Mouse (Mus musculus): ENCODE measurements around the gene Uqcrh.

The Uqcrh gene

DNA sequence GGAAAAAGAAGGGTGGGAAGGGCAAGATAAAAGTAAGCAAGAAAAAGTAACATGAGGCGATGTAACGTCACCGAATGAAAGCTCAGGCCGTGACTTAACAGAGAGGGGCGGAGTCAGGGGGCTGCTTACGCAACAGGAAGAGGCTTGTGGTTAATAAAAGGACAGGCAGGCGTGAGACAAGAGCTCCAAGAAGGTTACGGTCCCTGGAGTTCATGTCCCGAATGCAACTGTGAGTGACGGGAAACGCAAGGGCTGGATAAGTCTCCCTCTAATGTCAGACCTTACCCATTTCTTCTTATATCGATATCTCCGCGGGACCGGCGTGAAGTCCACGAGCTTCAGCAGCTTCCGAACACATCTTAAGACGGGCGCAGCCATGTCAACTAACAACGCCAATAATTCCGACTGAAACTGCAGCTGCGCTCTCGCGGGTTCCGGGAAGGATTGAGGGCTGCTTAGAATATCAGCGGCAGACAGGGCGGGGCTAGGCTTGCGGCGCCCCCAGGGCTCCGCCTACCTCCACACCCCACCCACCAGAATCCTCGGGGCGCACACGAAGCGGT is 21.4 kb downstream of the Uqcrh start, which contains the start of gene Nsun4:
Nsun4 (minus strand) TSS at position 478 of the 563 bp plus-strand sequence.
- in situ Hi-C loops (cut with MboI), result no loop called here

DNA sequence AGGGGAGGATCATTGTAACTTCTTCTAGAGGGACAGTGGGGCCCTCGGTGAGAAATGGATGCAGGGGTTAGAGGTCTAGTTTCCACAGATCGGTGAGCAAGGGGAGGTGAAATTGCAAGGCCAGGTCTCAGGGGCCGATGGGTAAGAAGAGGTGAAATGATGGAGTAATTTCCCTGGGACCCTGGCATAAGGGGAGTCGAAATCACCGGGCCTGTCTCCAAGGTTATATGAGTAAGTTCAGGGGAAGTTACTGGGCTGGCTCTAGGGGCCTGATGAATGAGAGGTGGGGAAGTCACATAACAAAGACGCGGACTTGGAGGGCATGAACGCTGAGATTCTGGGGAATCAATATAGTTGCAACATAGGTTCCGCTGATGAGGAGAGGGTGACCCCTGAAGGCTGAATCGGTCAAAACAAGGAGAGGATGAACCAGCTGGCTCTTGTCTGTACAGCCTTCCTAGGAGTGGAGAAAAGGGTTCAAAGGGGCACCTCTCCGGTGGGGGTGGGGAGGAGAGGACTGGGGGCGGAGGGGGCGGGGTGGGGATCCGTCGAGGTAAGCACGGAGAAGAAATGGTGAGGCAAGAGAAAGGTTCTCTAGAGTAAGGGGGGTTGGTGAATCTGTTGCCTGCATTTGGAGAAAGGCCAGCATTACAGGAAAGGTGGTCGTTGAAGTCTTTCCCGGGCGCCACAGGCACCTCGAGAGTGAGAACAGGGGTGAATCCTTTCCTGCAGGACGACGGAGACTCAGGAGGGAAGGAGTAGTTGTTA is 22.2 kb downstream of the Uqcrh start:
- in situ Hi-C loops (cut with MboI), result no loop called here

DNA sequence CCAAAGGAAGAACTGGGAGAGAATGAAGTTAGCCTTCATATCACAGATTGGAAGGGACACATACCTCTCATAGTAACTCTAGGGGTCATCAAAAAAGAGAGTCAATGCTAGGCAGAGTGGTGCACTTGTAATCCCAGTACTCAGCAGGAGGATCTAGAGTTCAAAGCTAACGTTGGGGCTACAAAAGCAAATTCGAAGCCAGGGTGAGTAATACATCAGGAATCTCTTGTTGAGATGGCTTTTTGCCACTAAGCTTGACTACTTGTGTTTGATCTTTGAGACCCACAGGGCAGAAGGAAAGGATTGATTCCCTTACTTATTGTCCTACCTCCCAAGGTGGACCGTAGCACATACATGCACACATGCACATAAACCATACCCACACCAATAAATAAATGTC is 25.7 kb downstream of the Uqcrh start:
- in situ Hi-C loops (cut with MboI), result no loop called here

DNA sequence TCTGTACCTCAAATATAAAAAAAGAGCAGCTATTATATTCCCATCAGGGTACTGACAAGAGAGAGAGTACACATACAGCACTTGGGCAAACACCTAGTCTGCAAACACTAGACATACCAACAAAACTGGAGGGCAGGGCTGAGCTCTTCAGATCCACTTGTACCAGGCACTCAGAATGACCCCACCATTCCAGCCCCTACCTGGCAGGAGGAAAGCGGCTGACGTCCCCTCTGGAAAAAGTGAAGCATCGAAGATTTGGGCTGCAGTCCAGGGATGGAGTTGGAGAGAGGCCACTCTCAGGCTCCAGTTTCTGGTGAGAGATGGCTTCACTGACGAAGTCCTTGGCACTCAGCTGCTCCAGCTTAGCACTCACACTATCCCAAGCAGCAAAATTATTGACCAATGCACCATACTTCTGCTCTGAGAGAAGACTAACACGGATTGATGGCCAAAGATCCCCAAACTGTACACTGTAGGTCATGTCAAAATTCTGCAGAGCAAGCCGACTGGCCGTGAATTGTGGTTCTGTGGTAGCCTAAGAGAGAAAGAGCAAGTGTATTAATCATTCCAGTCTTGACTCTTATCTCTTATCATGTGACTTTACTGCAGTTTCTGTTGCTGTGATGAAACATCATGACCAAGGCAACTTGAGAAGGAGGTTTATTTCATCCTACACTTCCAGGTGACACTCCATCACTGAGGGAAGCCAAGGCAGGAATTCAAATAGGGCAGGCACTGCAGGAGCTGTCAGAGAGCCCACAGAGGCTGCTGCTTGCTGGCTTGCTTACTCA is 26.5 kb downstream of the Uqcrh start:
- in situ Hi-C loops (cut with MboI), result no loop called here

DNA sequence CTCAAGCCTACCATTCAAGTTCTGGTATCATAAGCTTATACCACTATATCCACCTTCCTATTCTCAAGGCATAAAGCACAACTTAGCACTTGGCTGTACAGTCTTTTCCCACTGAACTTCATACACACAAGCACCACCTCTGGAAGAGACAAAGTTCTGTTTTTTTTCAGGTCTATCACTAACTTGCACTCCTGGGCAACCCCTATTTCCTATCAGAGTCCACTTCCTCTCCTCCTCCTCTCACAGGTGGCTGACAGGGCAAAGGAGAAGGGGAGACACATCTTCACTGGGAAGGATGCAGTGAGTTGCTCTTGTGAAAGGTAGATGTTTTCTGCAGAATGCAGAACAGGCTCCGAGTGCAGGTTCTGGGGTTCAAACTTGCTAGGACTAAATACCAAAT is 27.2 kb downstream of the Uqcrh start:
- in situ Hi-C loops (cut with MboI), result no loop called here

DNA sequence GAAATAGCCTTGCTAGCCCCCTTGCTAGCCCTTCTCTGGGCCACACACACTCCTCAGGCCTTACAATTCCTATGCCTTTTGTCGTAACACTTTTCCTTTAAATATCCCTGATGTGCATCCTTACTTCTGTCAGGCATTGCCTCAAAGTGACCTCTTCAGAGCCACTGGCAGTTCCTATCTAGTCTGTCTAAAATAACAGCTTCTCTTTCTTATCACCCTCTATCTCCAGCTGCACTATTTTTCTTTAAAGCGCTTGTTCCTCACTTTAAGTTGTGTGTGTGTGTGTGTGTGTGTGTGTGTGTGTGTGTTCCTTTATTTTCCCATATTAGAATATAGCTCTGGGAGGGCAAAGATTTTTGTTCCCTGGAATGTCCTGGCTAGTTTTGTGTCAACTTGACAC is 28.3 kb downstream of the Uqcrh start:
- in situ Hi-C loops (cut with MboI), result no loop called here

DNA sequence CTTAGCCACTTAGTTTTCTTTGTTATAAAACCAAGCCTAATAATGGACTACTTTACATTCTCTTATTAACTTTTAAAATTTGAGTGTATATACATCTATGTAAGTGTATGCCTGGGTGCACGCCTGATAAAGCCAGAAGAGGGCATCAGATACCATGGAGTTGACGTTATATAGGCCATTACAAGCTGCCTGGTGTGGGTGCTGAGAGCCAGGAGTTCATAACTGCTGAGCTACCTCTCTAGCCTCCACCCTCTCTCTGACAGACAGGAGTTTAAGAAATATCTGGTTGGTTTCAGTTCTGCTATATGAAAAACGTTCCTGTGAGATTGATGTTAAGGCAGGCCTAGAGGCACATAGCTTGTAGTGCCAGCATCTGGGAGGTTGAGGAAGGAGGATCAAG is 32.7 kb downstream of the Uqcrh start:
- in situ Hi-C loops (cut with MboI), result no loop called here

DNA sequence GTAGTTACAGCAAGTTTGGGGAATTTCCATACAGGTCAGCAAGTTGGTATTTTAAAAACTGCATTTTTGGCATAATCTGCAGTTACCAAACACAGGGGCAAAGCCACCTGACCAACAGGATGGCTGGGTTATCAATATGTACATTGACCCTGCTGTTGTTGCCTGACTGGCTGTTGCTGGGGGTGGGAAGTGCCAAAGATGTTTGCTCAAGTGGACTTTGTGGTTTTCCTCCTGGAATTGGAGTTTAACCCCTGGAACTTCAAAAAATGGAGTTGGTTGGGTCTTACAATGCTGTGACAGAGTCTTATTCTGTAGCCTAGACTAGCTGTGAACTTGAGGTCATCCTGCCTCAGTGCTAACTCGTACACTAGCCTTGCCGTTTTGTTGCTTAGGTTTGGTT is 34.4 kb downstream of the Uqcrh start:
- in situ Hi-C loops (cut with MboI), result no loop called here

DNA sequence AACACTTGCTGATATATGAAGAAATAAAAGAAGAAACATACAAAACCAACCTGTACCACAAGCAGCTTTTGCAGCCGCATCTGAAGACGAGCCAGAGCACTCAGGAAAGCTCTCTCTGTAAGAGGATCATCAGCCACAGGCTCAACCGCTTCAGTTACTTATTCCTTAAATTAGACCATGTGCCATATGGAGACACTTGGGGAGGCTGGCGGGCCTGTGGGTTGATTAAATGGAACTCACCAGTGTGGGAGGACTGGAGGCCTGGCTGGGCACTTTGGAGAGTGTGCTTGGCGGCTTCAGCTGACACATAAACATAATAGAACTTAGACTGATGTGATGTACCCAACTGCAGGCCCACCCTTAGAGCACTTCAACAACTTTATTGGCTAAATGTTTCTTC is 41.5 kb downstream of the Uqcrh start:
- in situ Hi-C loops (cut with MboI), result no loop called here

DNA sequence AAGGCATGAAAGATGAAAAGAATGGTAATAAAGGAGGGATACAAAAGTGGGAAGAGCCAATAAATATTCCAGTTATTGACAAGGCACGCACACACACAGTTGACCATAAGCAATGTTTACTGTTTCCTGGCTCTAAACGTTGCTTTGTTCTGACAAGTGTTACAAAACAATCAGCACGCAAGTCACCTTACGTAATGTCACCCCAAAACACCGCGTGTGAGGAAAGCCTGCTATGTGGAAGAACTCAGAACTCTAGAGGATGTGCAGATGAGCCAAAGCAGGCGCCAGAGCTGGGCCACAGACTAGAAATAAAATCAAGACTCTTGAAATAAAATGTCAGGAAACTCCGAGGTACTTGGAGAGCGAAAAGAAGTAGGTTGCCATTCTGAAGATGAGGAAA is 42.0 kb downstream of the Uqcrh start:
- in situ Hi-C loops (cut with MboI), result no loop called here

DNA sequence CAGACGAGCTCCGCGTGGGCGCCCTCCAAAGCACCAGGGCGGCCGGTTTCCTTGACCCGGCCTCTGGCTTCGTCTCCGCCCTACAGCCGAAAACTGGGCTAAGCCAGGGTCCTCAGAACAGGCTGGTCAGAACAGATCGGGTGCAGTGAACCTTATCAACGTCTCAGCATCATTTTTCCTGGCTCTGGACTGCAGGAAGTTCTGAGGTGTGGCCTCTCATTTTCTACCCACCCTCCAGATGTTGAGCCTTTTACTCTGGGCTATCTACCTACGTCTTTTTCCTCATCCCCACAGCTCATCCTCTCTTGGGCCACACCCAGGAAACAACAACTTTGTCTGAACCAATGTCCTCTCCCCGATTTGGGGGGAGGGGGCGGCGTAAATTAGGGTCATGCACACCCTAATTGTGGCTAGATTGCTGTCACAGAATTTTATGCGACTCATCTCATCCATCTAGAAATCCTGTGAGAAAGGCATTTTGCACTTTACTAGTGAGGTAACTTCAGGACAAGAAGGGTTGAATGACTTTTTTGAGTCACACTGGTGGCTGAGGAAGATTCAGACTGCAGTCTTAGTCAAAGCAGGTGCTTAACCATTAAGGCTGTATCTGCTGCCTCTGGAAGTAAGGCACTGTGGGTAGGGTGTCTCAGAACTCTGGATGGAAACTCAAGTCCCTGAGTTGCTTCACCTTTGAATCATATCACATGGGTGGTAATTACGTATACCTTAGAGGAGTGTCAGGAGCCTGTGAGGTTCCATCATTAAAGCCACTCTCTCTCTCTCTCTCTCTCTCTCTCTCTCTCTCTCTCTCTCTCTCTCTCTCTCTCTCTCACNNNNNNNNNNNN is 56.7 kb downstream of the Uqcrh start, which contains the start of gene Faah:
Faah (minus strand) TSS at position 25 of the 845 bp plus-strand sequence.
- in situ Hi-C loops (cut with MboI), result no loop called here

DNA sequence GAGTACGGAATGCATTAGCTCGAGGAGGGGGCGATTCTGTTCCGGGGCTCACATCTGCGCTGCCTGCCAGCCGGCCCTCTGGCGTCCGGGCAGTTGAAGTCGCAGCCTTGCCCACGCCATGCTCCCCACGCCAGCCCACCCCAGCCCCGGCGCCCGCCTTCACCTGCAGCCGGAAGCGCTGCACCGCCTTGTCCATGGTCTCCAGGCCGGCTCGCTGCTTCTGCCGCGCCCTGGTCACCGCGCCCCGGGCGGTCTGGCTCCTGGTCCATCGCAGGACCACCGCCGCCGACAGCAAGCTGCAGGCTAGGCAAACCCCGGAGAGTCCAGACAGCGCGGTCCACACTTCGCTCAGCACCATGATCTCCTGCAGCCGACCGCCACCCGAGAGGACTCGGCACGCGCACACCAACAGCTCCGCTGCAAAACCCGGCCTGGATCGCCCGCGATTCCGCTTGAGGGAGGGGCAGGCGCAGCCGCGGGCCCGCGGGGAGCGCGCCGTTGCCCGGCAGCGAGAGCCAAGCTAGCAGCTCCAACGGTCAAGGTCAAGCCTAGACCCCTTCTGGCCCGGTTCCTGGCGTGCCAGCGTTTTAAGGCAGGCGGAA is 57.5 kb downstream of the Uqcrh start:
- in situ Hi-C loops (cut with MboI), result no loop called here

Data from mature B cell (primary cell).